Mouse (Mus musculus) neural tube, embryonic 14.5 days (tissue): ENCODE measurements at regions not wholly inside any gene's neighbourhood (a gene's known extent, or its start where the extent isn't known, plus 50 kb on each side); places are given as distances from the start of the nearest gene placed in this dataset.

ENCODE experiments used
- ATAC-seq: fragments of 200-750 bp; cut with Nextera tagmentation; 2 replicates; pipeline ENCODE4 v1.8.0; 2017; ENCODE audit warnings: low read depth, mild to moderate bottlenecking, moderate TSS enrichment, moderate library complexity
- H3K27ac ChIP-seq: fragments of 300-500 bp; sonication (generic); 2 replicates; pipeline ENCODE4 v1.5.1; 2014; ENCODE audit warnings: low read depth, mild to moderate bottlenecking, control low read depth, low read length, moderate library complexity, mixed read lengths
- H3K27me3 ChIP-seq: fragments of 300-500 bp; sonication (generic); 2 replicates; pipeline ENCODE4 v1.6.1; 2014; ENCODE audit warnings: low read length; ENCODE audit not compliant: control insufficient read depth, insufficient read depth
- H3K36me3 ChIP-seq: fragments of 300-500 bp; sonication (generic); 2 replicates; pipeline ENCODE4 v1.6.1; 2014; ENCODE audit warnings: low read length, mixed read lengths; ENCODE audit not compliant: control insufficient read depth, insufficient read depth
- H3K4me1 ChIP-seq: fragments of 300-500 bp; sonication (generic); 2 replicates; pipeline ENCODE4 v1.6.1; 2014; ENCODE audit warnings: low read length; ENCODE audit not compliant: control insufficient read depth, insufficient read depth
- H3K4me2 ChIP-seq: fragments of 300-500 bp; sonication (generic); 2 replicates; pipeline ENCODE4 v1.6.1; 2014; ENCODE audit warnings: mild to moderate bottlenecking, low read depth, low read length, control low read depth
- H3K4me3 ChIP-seq: fragments of 300-500 bp; sonication (generic); 2 replicates; pipeline ENCODE4 v1.5.1; 2014; ENCODE audit warnings: low read depth, low read length, control low read depth, mixed read lengths
- H3K9ac ChIP-seq: fragments of 300-500 bp; sonication (generic); replicated peaks from 2 replicates; pipeline ENCODE4 v1.6.1; 2014; ENCODE audit warnings: low read depth, mild to moderate bottlenecking, control low read depth, low read length, mixed read lengths
- H3K9me3 ChIP-seq: fragments of 300-500 bp; sonication (generic); 2 replicates; pipeline ENCODE4 v1.6.1; 2016; ENCODE audit warnings: low read length; ENCODE audit not compliant: control insufficient read depth
- WGBS: fragments of 180-500 bp; shearing (Covaris S2); extraction: QIAGEN DNeasy Blood & Tissue Kit; methylation state at CpG from one replicate; pipeline ENCODE4 v1.1.7; 2014; 5-methylcytosine and 5-hydroxymethylcytosine counted together

- H3K9me3 ChIP-seq: no peaks in the 10 kb centered on the region
- no peak overlapping the region for H3K4me2 ChIP-seq
- no peaks in the 10 kb centered on the region for H3K36me3 ChIP-seq
- no peaks in the 10 kb centered on the region for H3K4me1 ChIP-seq
- H3K9ac ChIP-seq: no peak overlapping the region
- no peak overlapping the region for H3K27ac ChIP-seq
- H3K27me3 ChIP-seq: no peaks in the 10 kb centered on the region
- no peak for ATAC-seq
- H3K4me3 ChIP-seq: no peak overlapping the region
These were observed 315.4 kb upstream of the Fign start for GRCm38 (mm10) chr2:64413263-64413662.

- ATAC-seq: no peak
- Histone ChIP-seq H3K27me3 (no peaks in the 10 kb centered on the region), H3K4me1 (peaks cover 4% of the 10 kb centered on the region; the same call in 1 of the 2 replicates), H3K9ac (no peak overlapping the region), H3K36me3 (no peaks in the 10 kb centered on the region), H3K4me3 (no peak overlapping the region), H3K27ac (no peak overlapping the region), H3K4me2 (no peak overlapping the region), H3K9me3 (no peaks in the 10 kb centered on the region)
- WGBS: 71% methylated on average over 4 of the region's 4 CpGs
These were observed 298.1 kb upstream of the Fign start for GRCm38 (mm10) chr2:64395946-64396345.

- H3K36me3 ChIP-seq: no peaks in the 10 kb centered on the region
- H3K27ac ChIP-seq: no peak overlapping the region
- H3K4me2 ChIP-seq: no peak overlapping the region
- WGBS: 13% methylated on average over 11 of the region's 11 CpGs
- H3K27me3 ChIP-seq: no peaks in the 10 kb centered on the region
- no peak overlapping the region for H3K4me3 ChIP-seq
- ATAC-seq: peak; percentile 64
- H3K9ac ChIP-seq: no peak overlapping the region
- H3K9me3 ChIP-seq: no peaks in the 10 kb centered on the region
- H3K4me1 ChIP-seq: peaks cover 4% of the 10 kb centered on the region; the same call in 1 of the 2 replicates
These were observed 296.9 kb upstream of the Fign start for GRCm38 (mm10) chr2:64394619-64395294.

GRCm38 (mm10) chr2:64394199-64394598, 296.4 kb upstream of the Fign start:
- Histone ChIP-seq H3K4me2 (no peak overlapping the region), H3K4me1 (peaks cover 4% of the 10 kb centered on the region; the same call in 1 of the 2 replicates), H3K9me3 (no peaks in the 10 kb centered on the region), H3K27me3 (no peaks in the 10 kb centered on the region), H3K4me3 (no peak overlapping the region), H3K36me3 (no peaks in the 10 kb centered on the region), H3K27ac (no peak overlapping the region), H3K9ac (no peak overlapping the region)
- 14% methylated on average over 8 of the region's 8 CpGs for WGBS
- ATAC-seq: peak; percentile 41

GRCm38 (mm10) chr2:64369791-64370190, 272.0 kb upstream of the Fign start:
- H3K4me2 ChIP-seq: no peak overlapping the region
- WGBS: 4% methylated on average over 2 of the region's 2 CpGs
- no peak overlapping the region for H3K9ac ChIP-seq
- H3K4me1 ChIP-seq: peaks cover 3% of the 10 kb centered on the region; the same call in 1 of the 2 replicates
- no peaks in the 10 kb centered on the region for H3K36me3 ChIP-seq
- H3K27me3 ChIP-seq: no peaks in the 10 kb centered on the region
- H3K4me3 ChIP-seq: no peak overlapping the region
- ATAC-seq: peak; percentile 73
- H3K9me3 ChIP-seq: no peaks in the 10 kb centered on the region
- H3K27ac ChIP-seq: no peak overlapping the region

GRCm38 (mm10) chr2:64367188-64367587, 269.4 kb upstream of the Fign start:
- WGBS: 33% methylated on average over 7 of the region's 7 CpGs
- Histone ChIP-seq H3K9ac (no peak overlapping the region), H3K4me2 (no peak overlapping the region), H3K27ac (no peak overlapping the region), H3K36me3 (no peaks in the 10 kb centered on the region), H3K4me1 (peaks cover 3% of the 10 kb centered on the region; the same call in 1 of the 2 replicates), H3K27me3 (no peaks in the 10 kb centered on the region), H3K9me3 (no peaks in the 10 kb centered on the region), H3K4me3 (no peak overlapping the region)
- peak; percentile 12; the same call in 1 of the 2 replicates for ATAC-seq

GRCm38 (mm10) chr2:64366528-64366927, 268.7 kb upstream of the Fign start:
- WGBS: 28% methylated on average over 5 of the region's 5 CpGs
- Histone ChIP-seq H3K9me3 (no peaks in the 10 kb centered on the region), H3K27ac (no peak overlapping the region), H3K4me3 (no peak overlapping the region), H3K4me1 (peaks cover 3% of the 10 kb centered on the region; the same call in 1 of the 2 replicates), H3K4me2 (no peak overlapping the region), H3K9ac (no peak overlapping the region), H3K36me3 (no peaks in the 10 kb centered on the region), H3K27me3 (no peaks in the 10 kb centered on the region)
- peak; percentile 81 for ATAC-seq

GRCm38 (mm10) chr2:64356286-64356685, 258.4 kb upstream of the Fign start:
- H3K4me3 ChIP-seq: no peak overlapping the region
- 95% methylated on average over 4 of the region's 4 CpGs for WGBS
- H3K9me3 ChIP-seq: no peaks in the 10 kb centered on the region
- no peaks in the 10 kb centered on the region for H3K4me1 ChIP-seq
- no peak overlapping the region for H3K4me2 ChIP-seq
- no peak for ATAC-seq
- H3K36me3 ChIP-seq: no peaks in the 10 kb centered on the region
- no peak overlapping the region for H3K27ac ChIP-seq
- no peak overlapping the region for H3K9ac ChIP-seq
- no peaks in the 10 kb centered on the region for H3K27me3 ChIP-seq

- 23% methylated on average over 2 of the region's 2 CpGs for WGBS
- H3K9ac ChIP-seq: no peak overlapping the region
These were observed 227.7 kb upstream of the Fign start for GRCm38 (mm10) chr2:64325499-64325898.

More at GRCm38 (mm10) chr2:64325499-64325898, 227.7 kb upstream of the Fign start:
- Histone ChIP-seq H3K9me3 (no peaks in the 10 kb centered on the region), H3K27me3 (no peaks in the 10 kb centered on the region), H3K4me2 (no peak overlapping the region), H3K36me3 (no peaks in the 10 kb centered on the region), H3K4me3 (no peak overlapping the region), H3K27ac (no peak overlapping the region), H3K4me1 (no peaks in the 10 kb centered on the region)
- 0 out of 2 replicates have a peak, but pooled peaks have one; percentile 44 for ATAC-seq
